Mouse (Mus musculus): ENCODE data around the gene Tmem79. TPM values are rescaled to one million over a fixed set of nuclear protein-coding genes. Genes with fewer than 3 reads are reported as not detected.
A peak's percentile ranks its signal among the peaks of the same experiment; 100 is the strongest.

Gene Tmem79
- polyA plus RNA-seq, 1 experiment, result 0.71 TPM

- 0 out of 2 replicates have a peak overlapping the region, but pooled peaks have one; percentile 4 for H3K27ac ChIP-seq (ENCODE audit: insufficient read depth, low read depth, low read length)
- H3K4me3 ChIP-seq (ENCODE audit: insufficient read depth, low read length), result no peak overlapping the region
- no peak for TF ChIP-seq POLR2A (IDR thresholded peaks at IDR 0.05; ENCODE audit: borderline replicate concordance, low read depth, low read length)
- no peak for TF ChIP-seq CTCF (IDR thresholded peaks at IDR 0.05; ENCODE audit: low read depth, low read length)
- H3K4me1 ChIP-seq (ENCODE audit: control insufficient read depth, insufficient read depth, low read length), result peaks cover 22% of the 10 kb centered on the region
Measured at GRCm38 (mm10) chr3:88339006-88339405, 3.1 kb upstream of the Tmem79 start.

GRCm38 (mm10) chr3:88338316-88338715, 2.4 kb upstream of the Tmem79 start:
- TF ChIP-seq POLR2A (IDR thresholded peaks at IDR 0.05; ENCODE audit: borderline replicate concordance, low read depth, low read length) (no peak), CTCF (IDR thresholded peaks at IDR 0.05; ENCODE audit: low read depth, low read length) (no peak)
- H3K27ac ChIP-seq (ENCODE audit: insufficient read depth, low read depth, low read length), result no peak overlapping the region
- peaks cover 23% of the 10 kb centered on the region for H3K4me1 ChIP-seq (ENCODE audit: control insufficient read depth, insufficient read depth, low read length)
- H3K4me3 ChIP-seq (ENCODE audit: insufficient read depth, low read length), result no peak overlapping the region

GRCm38 (mm10) chr3:88337367-88338020, 1.5 kb upstream of the Tmem79 start:
- Histone ChIP-seq H3K4me1 (ENCODE audit: control insufficient read depth, insufficient read depth, low read length) (peaks cover 23% of the 10 kb centered on the region), H3K4me3 (ENCODE audit: insufficient read depth, low read length) (peak overlapping the region; percentile 36), H3K27ac (ENCODE audit: insufficient read depth, low read depth, low read length) (peak overlapping the region; percentile 57)
- no peak for TF ChIP-seq CTCF (IDR thresholded peaks at IDR 0.05; ENCODE audit: low read depth, low read length)
- TF ChIP-seq POLR2A (IDR thresholded peaks at IDR 0.05; ENCODE audit: borderline replicate concordance, low read depth, low read length), result no peak

GRCm38 (mm10) chr3:88335436-88336053, 403 bp downstream of the Tmem79 start:
- H3K4me3 ChIP-seq (ENCODE audit: insufficient read depth, low read length), result peak overlapping the region; percentile 96
- H3K27ac ChIP-seq (ENCODE audit: insufficient read depth, low read depth, low read length), result peak overlapping the region; percentile 95
- H3K4me1 ChIP-seq (ENCODE audit: control insufficient read depth, insufficient read depth, low read length), result peaks cover 21% of the 10 kb centered on the region
- TF ChIP-seq POLR2A (IDR thresholded peaks at IDR 0.05; ENCODE audit: borderline replicate concordance, low read depth, low read length) (no peak), CTCF (IDR thresholded peaks at IDR 0.05; ENCODE audit: low read depth, low read length) (no peak)

DNA sequence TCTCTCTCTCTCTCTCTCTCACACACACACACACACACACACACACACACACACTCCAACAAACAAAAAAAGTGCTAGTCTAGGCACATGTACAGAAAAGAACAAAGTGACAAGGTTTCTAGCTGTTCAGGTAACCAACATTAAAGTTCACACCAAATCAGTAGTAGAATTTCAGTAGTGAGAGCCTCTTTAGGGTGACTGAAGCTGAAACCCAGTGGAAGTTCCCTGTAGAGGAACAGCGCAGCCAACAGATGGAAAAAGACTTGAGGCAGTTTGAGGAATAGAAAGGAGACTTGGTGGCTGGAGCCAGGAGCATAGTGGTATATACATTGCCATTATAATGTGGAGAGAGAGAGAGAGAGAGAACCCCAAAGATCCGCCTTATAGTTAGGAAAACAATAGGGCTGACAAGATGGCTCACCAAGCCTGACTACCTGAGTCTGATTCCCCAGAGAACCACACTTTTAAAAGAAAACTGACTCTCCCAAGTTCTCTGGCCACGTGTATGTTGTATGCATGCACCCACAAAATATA, 979 bp downstream of the Tmem79 start:
- TF ChIP-seq CTCF (IDR thresholded peaks at IDR 0.05; ENCODE audit: low read depth, low read length) (no peak), POLR2A (IDR thresholded peaks at IDR 0.05; ENCODE audit: borderline replicate concordance, low read depth, low read length) (no peak)
- H3K4me1 ChIP-seq (ENCODE audit: control insufficient read depth, insufficient read depth, low read length), result peaks cover 21% of the 10 kb centered on the region
- peak overlapping the region; percentile 95 for H3K27ac ChIP-seq (ENCODE audit: insufficient read depth, low read depth, low read length)
- H3K4me3 ChIP-seq (ENCODE audit: insufficient read depth, low read length), result peak overlapping the region; percentile 96

DNA sequence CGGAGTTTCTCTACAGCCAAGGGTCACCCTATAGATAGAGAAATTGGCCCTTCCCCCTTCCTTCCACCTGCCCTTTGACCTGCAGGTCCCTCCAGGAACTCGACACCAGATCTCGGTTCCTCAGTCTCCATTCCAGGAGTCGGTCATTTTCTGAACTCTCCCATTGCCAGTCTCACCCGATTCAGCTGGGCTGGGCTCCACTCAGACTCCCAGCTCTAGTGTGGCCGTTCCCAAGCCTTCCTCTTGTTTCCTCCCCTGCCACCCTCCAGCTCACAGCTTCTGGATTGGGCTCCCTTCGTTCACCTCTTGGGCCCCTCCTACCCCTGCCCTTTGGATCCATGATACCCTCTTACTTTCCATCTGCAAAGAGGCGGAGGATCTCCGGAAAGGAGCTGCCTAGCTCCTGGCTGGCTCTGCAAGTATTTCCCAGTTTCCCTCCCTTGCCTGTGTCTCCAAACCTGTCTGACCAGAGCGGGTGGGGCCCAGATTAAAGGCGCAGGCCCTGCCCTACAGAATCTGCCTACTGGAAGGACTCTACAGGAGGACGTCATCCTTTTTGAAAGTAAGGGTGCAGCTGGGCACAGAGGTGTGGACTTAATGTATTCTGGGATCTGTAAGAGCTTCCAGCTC, 1.8 kb downstream of the Tmem79 start:
- H3K4me1 ChIP-seq (ENCODE audit: control insufficient read depth, insufficient read depth, low read length), result peaks cover 20% of the 10 kb centered on the region
- TF ChIP-seq POLR2A (IDR thresholded peaks at IDR 0.05; ENCODE audit: borderline replicate concordance, low read depth, low read length) (no peak), CTCF (IDR thresholded peaks at IDR 0.05; ENCODE audit: low read depth, low read length) (no peak)
- no peak overlapping the region for H3K4me3 ChIP-seq (ENCODE audit: insufficient read depth, low read length)
- no peak overlapping the region for H3K27ac ChIP-seq (ENCODE audit: insufficient read depth, low read depth, low read length)

- Histone ChIP-seq H3K27ac (ENCODE audit: insufficient read depth, low read depth, low read length) (no peak overlapping the region), H3K4me1 (ENCODE audit: control insufficient read depth, insufficient read depth, low read length) (peaks cover 10% of the 10 kb centered on the region; the same call in 1 of the 2 replicates), H3K4me3 (ENCODE audit: insufficient read depth, low read length) (no peak overlapping the region)
- TF ChIP-seq POLR2A (IDR thresholded peaks at IDR 0.05; ENCODE audit: borderline replicate concordance, low read depth, low read length) (no peak), CTCF (IDR thresholded peaks at IDR 0.05; ENCODE audit: low read depth, low read length) (peak; percentile 84; the same call in 1 of the 2 replicates)
Measured at GRCm38 (mm10) chr3:88331282-88331681, 4.7 kb downstream of the Tmem79 start.

GRCm38 (mm10) chr3:88328956-88329355, 7.0 kb downstream of the Tmem79 start:
- no peak overlapping the region for H3K27ac ChIP-seq (ENCODE audit: insufficient read depth, low read depth, low read length)
- TF ChIP-seq CTCF (IDR thresholded peaks at IDR 0.05; ENCODE audit: low read depth, low read length) (no peak), POLR2A (IDR thresholded peaks at IDR 0.05; ENCODE audit: borderline replicate concordance, low read depth, low read length) (no peak)
- no peak overlapping the region for H3K4me3 ChIP-seq (ENCODE audit: insufficient read depth, low read length)
- peaks cover 8% of the 10 kb centered on the region for H3K4me1 ChIP-seq (ENCODE audit: control insufficient read depth, insufficient read depth, low read length)

DNA sequence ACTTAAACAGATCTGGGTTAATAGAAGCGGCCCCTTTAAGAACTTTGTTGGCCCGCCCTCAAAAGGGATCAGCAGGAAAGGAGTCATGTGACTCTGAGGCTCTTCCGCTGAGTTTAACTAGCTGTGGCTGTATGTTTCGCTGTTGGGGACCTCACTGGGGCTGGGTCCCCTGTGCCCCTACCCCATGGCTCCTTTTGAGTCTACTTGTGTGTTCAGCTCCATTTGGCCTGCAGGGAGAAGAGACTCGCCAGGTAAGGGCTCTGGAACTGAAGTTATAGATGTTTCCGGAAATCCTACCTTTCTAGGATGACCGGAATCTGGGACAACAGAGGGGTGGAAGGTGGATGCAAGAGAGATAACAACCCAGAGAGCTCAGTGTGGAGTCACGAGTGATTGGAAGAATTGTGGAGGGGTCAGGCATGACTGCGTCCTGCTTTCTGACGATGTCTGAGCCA, 11.0 kb downstream of the Tmem79 start, which contains the start of gene Glmp:
Gene Glmp, plus strand, starts transcription at position 73 of the 455 bp plus-strand sequence.
- TF ChIP-seq POLR2A (IDR thresholded peaks at IDR 0.05; ENCODE audit: borderline replicate concordance, low read depth, low read length) (peak; percentile 58; the same call in 1 of the 2 replicates), CTCF (IDR thresholded peaks at IDR 0.05; ENCODE audit: low read depth, low read length) (no peak)
- Histone ChIP-seq H3K4me1 (ENCODE audit: control insufficient read depth, insufficient read depth, low read length) (peaks cover 7% of the 10 kb centered on the region; the same call in 1 of the 2 replicates), H3K27ac (ENCODE audit: insufficient read depth, low read depth, low read length) (peak within 1 kb of the TSS; percentile 50), H3K4me3 (ENCODE audit: insufficient read depth, low read length) (peak within 1 kb of the TSS; percentile 80)

Data from bone marrow macrophage, adult 2 months (primary cell).